Mouse (Mus musculus) left cerebral cortex, adult 2 months (tissue): Measurements from ENCODE around the gene Fbxl2. TPM values are rescaled to one million over a fixed set of nuclear protein-coding genes. Genes with fewer than 3 reads are reported as not detected.

Experiments
- DNase-seq, 2 experiments: peaks; one replicate each; pipeline ENCODE4 v3.0.0; 2021 to 2022; ENCODE audit warnings: low spot score in 2 of 2, mixed read lengths in 1 of 2; ENCODE audit errors: extremely low spot score in 1 of 2
- H3K27ac ChIP-seq: fragments of 200-600 bp; 2 replicates; pipeline ENCODE4 v1.8.1; 2022
- H3K4me3 ChIP-seq: fragments of 200-600 bp; 2 replicates; pipeline ENCODE4 v1.8.1; 2022
- CTCF ChIP-seq: fragments of 200-600 bp; IDR thresholded peaks from 2 replicates; pipeline ENCODE4 v1.8.1; 2022; ENCODE audit warnings: antibody characterized with exemption, mild to moderate bottlenecking, moderate library complexity
- intact Hi-C: fragments of 180-260 bp; cut with DNase I; formaldehyde crosslinking; loops from one replicate; pipeline ENCODE4 v1.15.1; 2025
- total RNA-seq, 2 experiments: library from RNA; stranded (reverse); gene quantifications; 2 replicates each; pipeline ENCODE4 v1.2.3; 2021

Gene Fbxl2
- total RNA-seq, 2 experiments from 2014 or later = 57.4 to 59.4 TPM

GRCm38 (mm10) chr9:114050778-114051177 is 4.8 kb upstream of the Fbxl2 start:
- intact Hi-C loops = no loop called here
- peak overlapping the region; percentile 29; the same call in 1 of the 2 replicates for H3K4me3 ChIP-seq
- peak in 1 of 2 experiments; percentile 20 for DNase-seq
- H3K27ac ChIP-seq = no peak overlapping the region
- TF ChIP-seq CTCF = no peak

DNA sequence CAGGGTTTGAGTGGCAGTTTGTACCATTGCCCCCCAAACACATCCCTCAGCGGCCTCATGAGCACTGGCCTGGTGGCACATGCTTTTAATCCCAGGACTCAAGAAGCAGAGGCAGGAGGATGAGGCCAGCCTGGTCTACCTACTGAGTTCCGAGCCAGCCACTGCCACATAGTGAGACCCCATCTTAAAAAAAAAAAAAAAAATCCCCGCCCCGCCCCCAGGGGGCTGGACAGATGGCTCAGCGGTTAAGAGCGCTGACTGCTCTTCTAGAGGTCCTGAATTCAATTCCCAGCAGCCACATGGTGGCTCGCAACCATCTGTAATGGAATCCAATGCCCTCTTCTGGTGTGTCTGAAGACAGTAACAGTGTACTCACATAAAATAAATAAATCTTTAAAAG is 4.1 kb upstream of the Fbxl2 start:
- Histone ChIP-seq H3K4me3 (no peak overlapping the region), H3K27ac (no peak overlapping the region)
- no peak; the same call in 1 of the 2 replicates for TF ChIP-seq CTCF
- intact Hi-C loops = no loop called here
- DNase-seq = no peak

GRCm38 (mm10) chr9:114046676-114047075 is 685 bp upstream of the Fbxl2 start:
- Histone ChIP-seq H3K27ac (no peak overlapping the region), H3K4me3 (no peak overlapping the region)
- DNase-seq = no peak
- intact Hi-C loops = no loop called here
- TF ChIP-seq CTCF = no peak; the same call in 1 of the 2 replicates

DNA sequence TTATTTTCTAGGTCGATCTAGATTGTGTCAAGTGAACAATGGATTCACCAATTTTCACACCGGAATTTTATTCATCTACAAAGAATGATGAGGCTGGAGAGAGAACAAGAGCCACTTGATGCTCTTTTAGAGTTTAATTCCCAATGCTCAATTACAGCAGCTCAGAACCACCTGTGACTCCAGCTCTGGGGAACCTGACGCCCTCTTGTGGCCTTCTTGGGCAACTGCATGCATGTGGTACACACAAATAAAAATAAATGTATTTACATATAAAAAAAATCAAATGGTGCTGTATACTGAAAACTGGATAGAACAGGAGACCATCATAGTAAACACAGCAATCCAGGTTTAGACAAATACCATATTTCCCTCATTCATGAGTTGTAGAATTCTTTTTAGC is 1.5 kb downstream of the Fbxl2 start:
- Histone ChIP-seq H3K27ac (no peak overlapping the region), H3K4me3 (no peak overlapping the region)
- intact Hi-C loops = loop anchor here (5.0 kb wide), 1 partner anchor 68 kb away; no protein-coding TSS in a partner anchor
- DNase-seq = no peak
- peak; percentile 59 for TF ChIP-seq CTCF

- H3K4me3 ChIP-seq = no peak overlapping the region
- intact Hi-C loops = loop anchor here (5.0 kb wide), 1 partner anchor 70 kb away; no protein-coding TSS in a partner anchor
- no peak for TF ChIP-seq CTCF
- H3K27ac ChIP-seq = no peak overlapping the region
- DNase-seq = no peak
Observed at GRCm38 (mm10) chr9:114042490-114042889, 3.5 kb downstream of the Fbxl2 start.

- Histone ChIP-seq H3K4me3 (no peak overlapping the region), H3K27ac (no peak overlapping the region)
- TF ChIP-seq CTCF = peak; percentile 37
- DNase-seq = no peak
- intact Hi-C loops = loop anchor here (5.0 kb wide), 1 partner anchor 71 kb away; no protein-coding TSS in a partner anchor
Observed at GRCm38 (mm10) chr9:114040945-114041344, 5.0 kb downstream of the Fbxl2 start.

- TF ChIP-seq CTCF = no peak
- DNase-seq = peak; percentile 88 to 90
- Histone ChIP-seq H3K27ac (peak overlapping the region; percentile 93), H3K4me3 (peak overlapping the region; percentile 76)
- intact Hi-C loops = no loop called here
Observed at GRCm38 (mm10) chr9:114026261-114026934, 19.6 kb downstream of the Fbxl2 start.

GRCm38 (mm10) chr9:114025846-114026245 is 20.1 kb downstream of the Fbxl2 start:
- no peak for TF ChIP-seq CTCF
- peak overlapping the region; percentile 76 for H3K4me3 ChIP-seq
- H3K27ac ChIP-seq = peak overlapping the region; percentile 93
- intact Hi-C loops = no loop called here
- no peak for DNase-seq

GRCm38 (mm10) chr9:114025182-114025581 is 20.8 kb downstream of the Fbxl2 start:
- Histone ChIP-seq H3K4me3 (peak overlapping the region; percentile 76), H3K27ac (no peak overlapping the region; the same call in 1 of the 2 replicates)
- TF ChIP-seq CTCF = no peak
- intact Hi-C loops = no loop called here
- DNase-seq = no peak

DNA sequence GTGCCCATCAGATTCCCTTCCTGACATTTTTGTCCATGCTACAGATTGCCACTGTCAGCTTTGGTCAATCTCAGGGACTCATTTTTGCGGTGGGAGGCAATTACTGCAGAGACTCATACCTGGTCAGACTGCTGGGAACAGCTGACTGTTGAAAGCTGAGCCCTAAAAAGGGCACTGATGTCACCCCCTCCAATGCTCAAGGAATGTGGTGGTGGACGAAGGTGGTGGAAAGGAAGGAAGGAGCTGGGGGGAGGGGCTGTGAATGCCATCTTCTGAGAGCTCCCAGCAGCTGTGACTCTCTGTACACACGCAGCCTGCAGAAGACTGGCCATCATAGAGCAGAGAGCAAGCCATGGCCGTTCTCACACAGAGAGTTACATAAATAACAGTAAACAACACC is 23.9 kb downstream of the Fbxl2 start:
- no peak for DNase-seq
- intact Hi-C loops = no loop called here
- Histone ChIP-seq H3K4me3 (no peak overlapping the region), H3K27ac (no peak overlapping the region)
- TF ChIP-seq CTCF = no peak

DNA sequence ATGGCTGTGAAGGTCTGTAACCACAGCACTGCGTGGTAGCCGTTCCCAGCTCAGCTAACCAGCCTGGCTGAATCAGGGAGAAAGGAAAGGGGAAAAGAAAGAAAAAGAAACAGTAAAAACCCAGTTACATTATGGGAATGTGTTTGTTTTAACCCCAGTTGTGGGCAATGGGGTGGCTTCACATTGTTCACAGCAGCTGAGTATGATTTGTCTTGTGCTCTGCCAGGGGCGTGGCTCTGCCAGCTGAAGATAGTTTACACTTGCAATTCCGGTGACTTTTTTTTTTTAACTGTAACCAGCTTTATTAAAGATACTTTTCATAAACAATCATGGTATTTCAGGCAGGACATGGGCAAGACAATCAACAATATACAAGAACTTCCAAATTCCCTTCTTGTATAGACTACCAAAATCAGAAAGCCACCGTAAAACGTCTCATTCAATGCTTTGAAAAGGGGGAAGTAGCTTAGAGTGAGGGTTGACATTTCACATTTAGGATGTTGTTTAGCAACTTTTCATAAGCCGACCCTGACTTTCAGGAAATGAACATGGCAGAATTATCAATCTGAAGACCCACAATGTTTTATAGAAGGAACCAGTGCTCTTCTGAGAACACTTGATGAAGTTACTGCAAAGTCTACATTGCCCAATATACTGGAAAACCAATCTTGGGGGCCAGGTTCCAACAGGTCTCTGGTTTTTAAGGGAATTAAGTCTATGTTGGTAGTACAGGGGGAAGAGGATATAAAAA is 26.8 kb downstream of the Fbxl2 start:
- no peak overlapping the region for H3K4me3 ChIP-seq
- no peak overlapping the region for H3K27ac ChIP-seq
- TF ChIP-seq CTCF = no peak
- intact Hi-C loops = no loop called here
- DNase-seq = no peak

GRCm38 (mm10) chr9:114016402-114016801 is 29.6 kb downstream of the Fbxl2 start:
- Histone ChIP-seq H3K27ac (no peak overlapping the region), H3K4me3 (no peak overlapping the region)
- no peak for TF ChIP-seq CTCF
- intact Hi-C loops = no loop called here
- no peak for DNase-seq
